Mouse (Mus musculus) kidney, postnatal 0 days (tissue): ENCODE measurements around the gene Scgb3a1. TPM values are rescaled to one million over a fixed set of nuclear protein-coding genes. Genes with fewer than 3 reads are reported as not detected.

Experiments
- ATAC-seq: fragments of 200-750 bp; cut with Nextera tagmentation; replicated peaks from 2 replicates; pipeline ENCODE4 v1.8.0; 2017; ENCODE audit warnings: low read depth, moderate number of reproducible peaks, moderate TSS enrichment, moderate library complexity; ENCODE audit not compliant: low FRiP score
- DNase-seq: peaks from one replicate; pipeline ENCODE4 v3.0.0-alpha.2; 2016; ENCODE audit warnings: low spot score
- H3K27ac ChIP-seq: fragments of 300-500 bp; sonication (generic); 2 replicates; pipeline ENCODE4 v1.5.1; 2014; ENCODE audit warnings: mild to moderate bottlenecking
- H3K27me3 ChIP-seq: fragments of 300-500 bp; sonication (generic); 2 replicates; pipeline ENCODE4 v1.6.1; 2014; ENCODE audit warnings: low read length, mixed read lengths; ENCODE audit not compliant: insufficient read depth
- H3K36me3 ChIP-seq: fragments of 300-500 bp; sonication (generic); 2 replicates; pipeline ENCODE4 v1.6.1; 2014; ENCODE audit warnings: low read length, mixed read lengths; ENCODE audit not compliant: insufficient read depth
- H3K4me1 ChIP-seq: fragments of 300-500 bp; sonication (generic); replicated peaks from 2 replicates; pipeline ENCODE4 v1.6.1; 2014; ENCODE audit warnings: antibody characterized with exemption, low read length, mixed read lengths; ENCODE audit not compliant: insufficient read depth
- H3K4me2 ChIP-seq: fragments of 300-500 bp; sonication (generic); 2 replicates; pipeline ENCODE4 v1.6.1; 2014; ENCODE audit warnings: mild to moderate bottlenecking, low read length, moderate library complexity, mixed read lengths
- H3K4me3 ChIP-seq: fragments of 300-500 bp; sonication (generic); replicated peaks from 2 replicates; pipeline ENCODE4 v1.5.1; 2014; ENCODE audit warnings: low read depth, low read length
- H3K9ac ChIP-seq: fragments of 300-500 bp; sonication (generic); 2 replicates; pipeline ENCODE4 v1.6.1; 2014; ENCODE audit warnings: low read depth, low read length
- H3K9me3 ChIP-seq: fragments of 300-500 bp; sonication (generic); replicated peaks from 2 replicates; pipeline ENCODE4 v1.6.1; 2016; ENCODE audit warnings: low read length, inconsistent platforms, mixed read lengths
- CTCF ChIP-seq: IDR thresholded peaks from 2 replicates; pipeline ENCODE4 v1.5.1; 2016; ENCODE audit warnings: antibody characterized with exemption, low read depth, mild to moderate bottlenecking, moderate library complexity
- WGBS: fragments of 180-500 bp; shearing (Covaris S2); extraction: QIAGEN DNeasy Blood & Tissue Kit; methylation state at CpG from one replicate; pipeline ENCODE4 v1.1.7; 2014; 5-methylcytosine and 5-hydroxymethylcytosine counted together
- polyA plus RNA-seq: library from polyadenylated mRNA; unstranded; fragments of >200 nt; fragmentation: Nextera tagmentation; extraction: Ambion mirVana; gene quantifications from 2 replicates; pipeline ENCODE4 v1.2.1, GENCODE M21; 2015

Gene Scgb3a1
- polyA plus RNA-seq, 1 experiment from 2014 or later, result not detected

DNA sequence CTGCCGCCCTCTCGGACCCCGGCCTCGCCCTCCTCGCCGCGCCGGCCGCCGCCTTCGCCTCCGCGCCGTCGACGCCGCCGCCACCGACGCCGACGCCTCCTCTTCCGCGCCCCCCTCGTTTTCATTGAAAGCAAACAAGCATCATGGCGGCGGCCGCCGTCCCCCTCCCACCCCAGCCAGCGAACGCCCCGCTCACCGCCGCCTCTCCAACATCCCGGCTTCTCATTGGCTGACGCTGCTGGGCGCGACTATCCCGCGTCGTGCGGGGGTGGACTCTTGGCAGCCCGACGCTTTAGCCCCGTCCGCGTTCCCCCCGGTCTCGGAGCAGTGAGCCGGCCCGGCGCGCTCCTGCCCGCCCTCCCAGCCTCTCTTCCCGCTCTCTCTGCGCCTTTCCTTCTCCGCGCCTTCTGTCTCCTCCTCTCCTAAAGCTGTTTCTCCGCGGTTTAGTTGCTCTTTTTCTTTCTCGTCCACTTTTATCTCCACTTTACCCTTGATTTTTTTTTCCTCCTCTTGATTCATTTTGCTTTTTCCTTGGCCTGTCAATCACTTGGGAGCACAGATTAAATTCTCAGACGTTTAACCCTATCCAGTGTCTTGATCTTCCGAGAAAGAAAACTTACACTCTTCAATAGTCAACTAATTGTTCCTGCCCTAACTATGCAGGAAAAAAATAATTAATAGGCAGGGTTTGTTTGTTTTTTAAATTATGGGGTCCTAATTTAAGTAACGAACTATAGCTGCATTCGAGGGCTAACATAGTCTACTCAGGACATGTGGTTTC lies 49.3 kb downstream of the Scgb3a1 start, which contains the start of gene Cnot6:
TSS of gene Cnot6 (minus strand) at position 169 of the 781 bp plus-strand sequence.
- WGBS, result under 1% methylated on average over 48 of the region's 65 CpGs
- Histone ChIP-seq H3K9me3 (no peaks in the 10 kb centered on the region), H3K27ac (peak within 1 kb of the TSS; percentile 92), H3K36me3 (no peaks in the 10 kb centered on the region), H3K27me3 (no peaks in the 10 kb centered on the region), H3K4me2 (peak within 1 kb of the TSS; percentile 66), H3K4me1 (0 out of 2 replicates have a peak, but pooled peaks cover 14% of the 10 kb centered on the region), H3K4me3 (peak within 1 kb of the TSS; percentile 96), H3K9ac (peak within 1 kb of the TSS; percentile 97)
- ATAC-seq (peak; percentile 97), DNase-seq (peak; percentile 98)
- TF ChIP-seq CTCF, result no peak

DNA sequence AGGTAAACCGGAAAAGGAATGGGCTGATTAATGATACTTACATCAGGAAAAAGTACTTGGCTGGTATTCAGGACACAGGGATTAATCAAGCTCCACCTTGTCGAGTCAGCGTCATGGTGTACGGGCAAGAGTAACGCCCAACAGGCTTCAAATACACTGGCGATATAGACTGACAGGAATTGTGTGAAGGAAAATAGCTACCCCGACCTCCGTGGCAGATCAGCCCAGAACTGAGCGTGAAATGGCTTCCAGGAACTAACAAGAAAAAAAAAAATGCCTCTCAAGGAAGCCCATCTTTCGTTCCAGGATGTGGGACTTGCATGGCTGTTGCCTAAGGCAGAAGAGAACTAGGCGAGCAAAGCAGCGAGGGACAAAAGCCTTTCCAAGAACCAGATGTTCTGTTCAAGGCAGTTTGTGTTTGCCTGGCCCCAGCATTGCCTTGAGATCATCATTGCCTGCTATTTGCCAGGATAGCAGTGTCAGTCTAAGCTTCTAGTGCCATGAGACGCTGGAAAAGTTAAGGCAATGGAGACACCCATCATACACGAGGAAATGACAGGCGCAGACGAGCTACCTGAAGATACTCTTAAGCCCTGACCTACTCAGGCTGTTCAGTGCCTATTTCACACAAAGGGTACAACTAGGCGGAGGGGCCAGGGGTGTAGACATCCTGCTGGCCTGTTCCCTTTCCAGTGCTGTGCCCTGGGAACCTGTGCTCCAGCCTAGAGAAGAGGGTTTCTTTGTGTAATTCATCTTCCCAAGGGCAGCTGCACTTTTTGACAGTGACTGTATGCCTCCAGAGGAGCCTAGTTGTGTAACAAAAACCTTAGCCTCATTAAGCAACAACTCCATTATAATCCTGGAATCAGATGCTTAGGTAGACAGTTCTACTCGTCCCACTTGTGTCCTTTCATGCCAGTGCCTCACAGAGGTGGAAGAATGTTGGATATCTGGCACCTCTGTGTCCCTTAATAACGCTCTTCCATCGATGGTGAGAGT lies 50.2 kb downstream of the Scgb3a1 start:
- H3K27ac ChIP-seq, result peak overlapping the region; percentile 78; the same call in 1 of the 2 replicates
- H3K36me3 ChIP-seq, result no peaks in the 10 kb centered on the region
- peak overlapping the region; percentile 32; the same call in 1 of the 2 replicates for H3K9ac ChIP-seq
- peak overlapping the region; percentile 96 for H3K4me3 ChIP-seq
- DNase-seq, result peak; percentile 58
- peak; percentile 12; the same call in 1 of the 2 replicates for ATAC-seq
- H3K27me3 ChIP-seq, result no peaks in the 10 kb centered on the region
- H3K9me3 ChIP-seq, result no peaks in the 10 kb centered on the region
- H3K4me2 ChIP-seq, result peak overlapping the region; percentile 66
- WGBS, result 25% methylated on average over 20 of the region's 20 CpGs
- no peak for TF ChIP-seq CTCF
- 0 out of 2 replicates have a peak, but pooled peaks cover 14% of the 10 kb centered on the region for H3K4me1 ChIP-seq

Other genes with a start within 250 kb of the Scgb3a1 start
- not detected in 2 replicates for gene Olfr1389, start 240.5 kb upstream of the Scgb3a1 start, polyA plus RNA-seq
- gene Olfr1388, start 227.0 kb upstream of the Scgb3a1 start, polyA plus RNA-seq, result 0.05 and 0.07 TPM in 2 replicates
- gene Olfr1387, start 208.3 kb upstream of the Scgb3a1 start, polyA plus RNA-seq, result not detected in 2 replicates
- not detected in 2 replicates for gene Olfr1386, start 198.6 kb upstream of the Scgb3a1 start, polyA plus RNA-seq
- gene Olfr1385, start 174.5 kb upstream of the Scgb3a1 start, polyA plus RNA-seq, result not detected in 2 replicates
- not detected in 2 replicates for gene Olfr1384, start 156.9 kb upstream of the Scgb3a1 start, polyA plus RNA-seq
- gene Olfr1383, start 144.0 kb upstream of the Scgb3a1 start, polyA plus RNA-seq, result not detected in 2 replicates
- gene Olfr1382, start 135.4 kb upstream of the Scgb3a1 start, polyA plus RNA-seq, result not detected in 2 replicates
- not detected in 2 replicates for gene Olfr1381, start 120.2 kb upstream of the Scgb3a1 start, polyA plus RNA-seq
- gene Olfr1380, start 106.7 kb upstream of the Scgb3a1 start, polyA plus RNA-seq, result not detected in 2 replicates
- gene Flt4, start 54.3 kb upstream of the Scgb3a1 start, polyA plus RNA-seq, result 5.3 and 5.6 TPM in 2 replicates
- gene Cnot6, start 49.1 kb downstream of the Scgb3a1 start, polyA plus RNA-seq, result 54.4 and 55.0 TPM in 2 replicates
- gene Gfpt2, start 130.6 kb downstream of the Scgb3a1 start, polyA plus RNA-seq, result 7.3 and 8.6 TPM in 2 replicates
- gene Mapk9, start 183.1 kb downstream of the Scgb3a1 start, polyA plus RNA-seq, result 25.5 and 26.0 TPM in 2 replicates
- gene Rasgef1c, start 238.2 kb downstream of the Scgb3a1 start, polyA plus RNA-seq, result 0.10 and 0.18 TPM in 2 replicates